Mouse (Mus musculus) gastrocnemius, adult 18-20 months (tissue): Measurements from ENCODE around the gene Gdap2. TPM values are rescaled to one million over a fixed set of nuclear protein-coding genes. Genes with fewer than 3 reads are reported as not detected.

Source experiments
- DNase-seq: peaks from one replicate; pipeline ENCODE4 v3.0.0; 2021; ENCODE audit warnings: low spot score
- long read RNA-seq, 2 experiments: library from polyadenylated mRNA; stranded (forward); transcript quantifications; one replicate each; pipeline ENCODE4 v2.0.0; 2021
- total RNA-seq, 2 experiments: library from RNA; stranded (reverse); gene quantifications; 2 replicates each; pipeline ENCODE4 v1.2.3; 2021

Gdap2 gene
- 1 to 10 TPM; 5.9 TPM for total RNA-seq
- long read RNA-seq, experiment 1, transcript Gdap2-201 (14 exons, 3,008 nt): major isoform, 8 of 10 reads
- long read RNA-seq, experiment 1, partial matches to known transcripts: 0 of 10 reads
- long read RNA-seq, experiment 1, other reads (novel, unspliced or antisense): 2 of 10 reads
- long read RNA-seq, experiment 2, transcript Gdap2-201 (14 exons, 3,008 nt): major isoform, 6 of 7 reads
- long read RNA-seq, experiment 2, partial matches to known transcripts: 0 of 7 reads
- long read RNA-seq, experiment 2, other reads (novel, unspliced or antisense): 1 of 7 reads

- peak; percentile 95 for DNase-seq
Observed at GRCm38 (mm10) chr3:100162315-100163105, at the start of gene Gdap2, which contains the start of gene Wdr3. Gene Gdap2 (plus strand): TSS chr3:100162381. Gene Wdr3 (minus strand): TSS chr3:100162407.

DNA sequence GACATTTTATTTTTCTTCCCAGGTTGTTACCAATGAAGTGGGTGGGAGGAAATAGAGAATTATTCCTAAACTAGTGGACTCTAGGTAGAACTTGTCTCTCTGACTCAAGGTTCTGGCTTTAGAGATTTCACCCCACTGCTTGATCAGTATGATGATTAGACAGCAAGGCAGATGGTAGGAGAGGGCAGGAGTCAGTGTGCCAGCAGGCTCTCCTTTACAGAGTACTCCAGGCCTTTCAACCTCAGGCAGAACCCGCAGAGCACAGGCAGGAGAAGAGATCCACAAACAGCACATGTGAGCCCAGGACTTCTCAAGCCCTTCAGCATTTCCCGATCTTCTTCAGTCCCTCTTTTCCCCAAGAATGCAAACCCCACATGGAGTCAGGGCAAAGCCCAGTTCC is 43.5 kb upstream of the Gdap2 start:
- no peak for DNase-seq

DNA sequence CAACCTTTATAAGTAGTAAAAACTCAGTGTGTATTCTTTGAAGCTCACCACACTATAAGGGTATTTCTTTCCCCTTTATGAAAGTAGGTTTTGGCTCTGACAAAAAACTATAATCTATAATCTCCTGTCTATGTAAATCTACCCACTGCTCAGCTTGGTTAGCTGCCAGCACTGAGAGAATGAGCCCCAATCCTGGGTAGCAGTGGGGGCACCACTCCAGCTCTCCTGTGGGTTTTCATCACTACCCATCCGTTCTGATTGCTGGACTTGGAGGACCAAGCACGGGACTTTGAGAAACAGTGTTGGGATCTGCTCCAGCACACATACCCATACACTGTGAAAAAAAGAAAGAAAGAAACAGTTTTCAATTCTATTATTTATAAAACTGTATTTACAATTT is 40.2 kb upstream of the Gdap2 start:
- no peak for DNase-seq

GRCm38 (mm10) chr3:100122445-100122844 is 39.7 kb upstream of the Gdap2 start:
- DNase-seq: no peak

GRCm38 (mm10) chr3:100160682-100161445 is 1.3 kb upstream of the Gdap2 start:
- DNase-seq: no peak

- DNase-seq: no peak
Observed at GRCm38 (mm10) chr3:100161665-100162314, 391 bp upstream of the Gdap2 start.

DNA sequence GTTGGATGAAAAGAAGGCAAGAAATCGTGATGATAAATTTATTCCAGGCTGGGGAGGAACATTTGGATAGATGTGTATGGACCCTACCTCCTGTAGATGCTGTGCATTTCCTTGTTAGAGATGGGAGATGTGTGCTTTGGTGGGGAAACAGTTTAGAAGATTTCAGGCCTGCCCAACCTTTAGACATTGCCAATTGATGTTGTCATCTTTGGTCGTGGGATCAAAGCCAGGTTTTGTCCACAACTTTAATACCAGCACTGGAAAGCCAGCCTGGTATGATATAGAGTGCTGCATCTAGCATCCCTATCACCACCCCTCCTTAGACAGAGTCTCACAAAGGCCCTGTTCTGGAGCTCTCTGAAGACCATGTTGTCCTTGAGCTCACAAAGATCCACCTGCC is 1.4 kb downstream of the Gdap2 start:
- DNase-seq: no peak

GRCm38 (mm10) chr3:100164991-100165390 is 2.8 kb downstream of the Gdap2 start:
- no peak for DNase-seq

DNA sequence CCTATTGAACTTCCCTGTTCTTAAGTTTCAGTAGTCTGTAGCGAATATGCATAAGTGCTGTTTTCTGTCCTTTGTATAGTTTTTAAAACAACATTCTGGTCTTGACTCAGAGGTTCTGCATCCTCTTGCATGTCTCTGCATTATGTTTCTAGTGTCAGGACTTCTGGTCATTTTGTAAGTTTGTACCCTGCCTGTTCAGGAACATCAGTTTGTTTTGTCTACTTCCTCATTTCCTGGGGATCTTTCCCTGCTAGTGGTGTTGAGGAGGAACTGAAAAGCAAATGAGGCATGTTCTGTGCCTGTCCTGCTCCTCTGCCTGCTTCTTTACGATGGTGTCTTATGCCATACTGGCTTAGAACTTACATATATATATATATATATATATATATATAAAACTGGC is 13.8 kb downstream of the Gdap2 start:
- no peak for DNase-seq

DNA sequence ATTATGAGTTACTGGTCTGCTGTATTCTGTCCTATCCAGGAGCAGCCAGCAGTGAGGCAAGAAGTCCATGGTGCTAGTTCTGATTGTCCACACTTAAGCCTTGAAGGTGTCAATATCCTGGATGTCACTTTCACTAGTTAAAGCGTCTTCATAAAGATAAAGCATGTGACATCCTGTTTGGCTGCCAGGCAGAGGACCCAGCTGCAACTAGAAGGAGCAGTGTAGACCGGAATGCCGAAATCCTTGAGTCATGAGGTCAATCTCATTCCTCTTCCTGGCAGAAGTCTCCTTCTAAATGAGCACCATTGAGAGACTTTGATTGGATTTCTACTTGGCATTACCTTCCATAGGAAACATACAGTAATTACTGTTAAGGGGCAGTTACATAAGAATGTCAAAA is 18.3 kb downstream of the Gdap2 start:
- no peak for DNase-seq

DNA sequence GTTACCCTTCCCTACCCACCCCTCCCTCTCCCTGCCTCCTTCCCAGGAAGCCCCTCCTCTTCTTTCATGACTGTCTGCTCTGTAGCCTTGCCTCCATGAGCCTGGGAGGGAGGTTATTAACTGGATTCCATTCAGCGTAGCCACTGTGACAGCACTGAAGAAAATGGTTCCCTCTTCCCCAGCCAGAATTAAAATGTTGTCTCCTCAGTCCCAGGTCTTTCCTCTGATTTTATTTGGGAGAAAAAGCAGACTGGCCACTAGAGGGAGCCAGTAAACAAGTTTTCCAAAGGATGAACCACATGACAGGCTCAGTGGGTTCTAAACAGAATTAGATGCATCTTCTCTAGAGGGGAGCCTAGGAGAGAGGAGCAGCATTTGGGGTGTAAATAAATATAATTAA is 27.3 kb downstream of the Gdap2 start:
- DNase-seq: peak; percentile 80

- no peak for DNase-seq
Observed at GRCm38 (mm10) chr3:100189861-100190260, 27.7 kb downstream of the Gdap2 start.

- no peak for DNase-seq
Observed at GRCm38 (mm10) chr3:100194210-100194609, 32.0 kb downstream of the Gdap2 start.

GRCm38 (mm10) chr3:100201554-100201953 is 39.4 kb downstream of the Gdap2 start:
- no peak for DNase-seq

DNA sequence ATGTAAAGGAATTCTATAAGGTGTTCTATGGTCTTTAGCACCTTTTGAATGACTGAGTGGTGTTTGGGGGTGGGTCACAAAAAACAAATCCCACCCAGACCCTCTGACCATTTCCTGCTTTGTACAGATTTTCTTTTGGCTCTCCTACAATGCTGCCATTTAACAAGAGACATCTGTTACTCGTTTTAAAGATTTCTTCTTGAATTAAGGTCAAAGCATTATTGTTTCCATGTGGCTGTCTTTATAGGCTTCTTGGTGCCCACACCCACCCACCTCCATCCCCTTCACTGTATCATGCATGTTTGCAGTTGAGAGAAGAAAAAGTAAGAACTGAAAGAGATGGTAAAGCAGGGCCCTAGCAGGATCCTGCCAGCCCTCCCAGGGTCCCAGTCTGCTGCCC is 44.8 kb downstream of the Gdap2 start:
- no peak for DNase-seq

- no peak for DNase-seq
Observed at GRCm38 (mm10) chr3:100215469-100215868, 53.3 kb downstream of the Gdap2 start.

GRCm38 (mm10) chr3:100225326-100225959 is 63.3 kb downstream of the Gdap2 start:
- DNase-seq: peak; percentile 47

DNA sequence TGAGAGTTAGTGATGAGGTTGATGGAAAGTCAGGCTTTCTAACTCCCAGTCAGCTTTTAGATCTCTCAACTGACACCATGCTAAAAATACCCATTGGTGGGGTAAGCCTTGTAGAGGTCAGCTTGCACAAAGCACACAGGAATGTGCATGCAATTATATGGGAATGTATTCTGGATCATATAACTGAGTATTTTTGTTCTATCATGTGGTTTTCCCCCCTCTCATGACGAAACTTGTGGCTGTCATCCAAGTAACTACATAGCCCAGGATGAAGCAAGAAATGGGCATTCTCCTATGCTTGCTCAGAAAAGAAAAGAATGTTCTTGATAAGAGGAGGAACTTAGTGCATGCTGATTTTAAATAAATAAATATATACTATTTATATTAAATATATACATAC is 65.3 kb downstream of the Gdap2 start:
- DNase-seq: peak; percentile 16

- DNase-seq: no peak
Observed at GRCm38 (mm10) chr3:100228981-100229380, 66.8 kb downstream of the Gdap2 start.

DNA sequence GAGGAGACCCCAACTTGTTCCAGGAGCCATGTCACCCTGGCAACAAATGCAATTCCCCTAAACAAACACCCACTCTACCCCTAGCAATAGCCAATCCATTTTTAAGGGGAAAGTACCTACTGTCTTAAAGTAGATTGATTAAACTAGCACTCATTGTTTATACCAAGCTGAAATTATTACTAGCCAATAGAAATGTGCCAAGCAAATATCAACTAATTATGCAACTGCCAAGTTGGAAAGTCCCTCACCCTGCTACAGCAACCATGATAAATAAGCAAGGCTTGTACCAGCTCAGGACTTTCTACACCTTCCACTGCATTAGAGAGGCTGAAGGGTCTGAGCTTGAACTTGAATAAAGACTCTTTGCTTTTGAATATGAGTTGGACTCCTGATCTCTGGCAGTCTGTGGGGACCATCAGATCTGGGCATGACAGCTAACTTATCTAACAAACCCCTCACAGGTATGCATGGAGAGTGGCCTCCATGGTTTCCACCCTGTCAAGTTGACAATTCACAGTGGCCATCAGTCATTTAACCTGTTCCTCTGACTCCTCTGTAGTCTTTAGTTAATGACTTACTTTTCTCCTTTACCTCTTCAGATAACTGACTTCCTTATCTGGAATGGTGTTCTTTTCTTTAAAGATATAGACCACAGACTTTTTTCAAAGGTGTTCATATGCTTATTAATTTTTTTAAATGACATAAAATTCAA is 74.7 kb downstream of the Gdap2 start:
- no peak for DNase-seq
